Mouse (Mus musculus) MEL (cell line): ENCODE results near the gene Casc3. TPM values are rescaled to one million over a fixed set of nuclear protein-coding genes. Genes with fewer than 3 reads are reported as not detected.

Experiments used
- DNase-seq: peaks from one replicate; pipeline ENCODE4 v3.0.0; 2011; ENCODE audit warnings: low read depth, low spot score
- H3K27ac ChIP-seq: 2 replicates; pipeline ENCODE4 v1.5.1; 2012; ENCODE audit warnings: low read depth, mild to moderate bottlenecking, control low read depth, low read length, moderate library complexity; ENCODE audit not compliant: control insufficient read depth
- H3K27me3 ChIP-seq, 2 experiments: fragments of 150-350 bp in 1 of 2; sonication (generic) in 1 of 2; 2 replicates each; pipeline ENCODE4 v1.6.1; 2012; ENCODE audit warnings: low read length in 2 of 2, mild to moderate bottlenecking in 2 of 2, improper control_type of control experiment in 1 of 2, moderate library complexity in 1 of 2; ENCODE audit not compliant: insufficient read depth in 2 of 2, control insufficient read depth in 1 of 2
- H3K36me3 ChIP-seq, 2 experiments: 2 replicates each; pipeline ENCODE4 v1.6.1; 2012 to 2014; ENCODE audit warnings: low read length in 2 of 2, improper control_type of control experiment in 1 of 2, inconsistent platforms in 1 of 2, mild to moderate bottlenecking in 1 of 2; ENCODE audit not compliant: insufficient read depth in 2 of 2, control insufficient read depth in 1 of 2
- H3K4me1 ChIP-seq, 2 experiments: fragments of 150-350 bp in 1 of 2; sonication (generic) in 1 of 2; 2 replicates each; pipeline ENCODE4 v1.6.1; 2012; ENCODE audit warnings: low read length in 2 of 2, improper control_type of control experiment in 1 of 2, mild to moderate bottlenecking in 1 of 2; ENCODE audit not compliant: insufficient read depth in 2 of 2, control insufficient read depth in 1 of 2
- H3K4me3 ChIP-seq, 2 experiments: fragments of 150-350 bp in 1 of 2; sonication (generic) in 1 of 2; 2 replicates each; pipeline ENCODE4 v1.5.1; 2012; ENCODE audit warnings: low read depth in 2 of 2, low read length in 2 of 2, mild to moderate bottlenecking in 2 of 2, moderate library complexity in 2 of 2, control low read depth in 1 of 2, improper control_type of control experiment in 1 of 2; ENCODE audit not compliant: control insufficient read depth in 1 of 2, insufficient read depth in 1 of 2
- H3K79me2 ChIP-seq: 2 replicates; pipeline ENCODE4 v1.6.1; 2012; ENCODE audit warnings: mild to moderate bottlenecking, low read length, moderate library complexity; ENCODE audit not compliant: control insufficient read depth, poor library complexity, insufficient read depth
- H3K9ac ChIP-seq: 2 replicates; pipeline ENCODE4 v1.6.1; 2012; ENCODE audit warnings: low read depth, mild to moderate bottlenecking, control low read depth, low read length, moderate library complexity; ENCODE audit not compliant: control insufficient read depth, poor library complexity, severe bottlenecking
- H3K9me3 ChIP-seq: fragments of 150-350 bp; sonication (generic); replicated peaks from 2 replicates; pipeline ENCODE4 v1.6.1; 2012; ENCODE audit warnings: mild to moderate bottlenecking, low read length, improper control_type of control experiment, moderate library complexity; ENCODE audit not compliant: insufficient read depth
- CHD1 ChIP-seq: IDR thresholded peaks from 2 replicates; pipeline ENCODE4 v1.6.1; 2012; ENCODE audit warnings: low read depth, mild to moderate bottlenecking, inconsistent platforms, low read length, improper control_type of control experiment
- CHD2 ChIP-seq: IDR thresholded peaks from 2 replicates; pipeline ENCODE4 v1.6.1; 2011; ENCODE audit warnings: low read length, improper control_type of control experiment
- CTCF ChIP-seq, 3 experiments: IDR thresholded peaks in 2 of 3; conservative IDR thresholded peaks in 1 of 3; 2 replicates each; pipeline ENCODE4 v1.5.1; 2011 to 2012; ENCODE audit warnings: low read length in 3 of 3, low read depth in 2 of 3, mild to moderate bottlenecking in 2 of 3, improper control_type of control experiment in 1 of 3, inconsistent platforms in 1 of 3, mixed read lengths in 1 of 3, moderate library complexity in 1 of 3; ENCODE audit not compliant: control insufficient read depth in 1 of 3, insufficient read depth in 1 of 3, poor library complexity in 1 of 3, severe bottlenecking in 1 of 3
- E2F4 ChIP-seq: IDR thresholded peaks from 2 replicates; pipeline ENCODE4 v1.6.1; 2011; ENCODE audit warnings: low read depth, low read length, improper control_type of control experiment, borderline replicate concordance
- ELF1 ChIP-seq: IDR thresholded peaks from 2 replicates; pipeline ENCODE4 v1.6.1; 2014; ENCODE audit warnings: low read depth, mild to moderate bottlenecking, inconsistent platforms, low read length, improper control_type of control experiment, moderate library complexity
- EP300 ChIP-seq, 2 experiments: IDR thresholded peaks; 2 replicates each; pipeline ENCODE4 v1.6.1; 2011; ENCODE audit warnings: improper control_type of control experiment in 2 of 2, low read length in 2 of 2, low read depth in 1 of 2, mild to moderate bottlenecking in 1 of 2
- GABPA ChIP-seq: IDR thresholded peaks from 2 replicates; pipeline ENCODE4 v1.6.1; 2012; ENCODE audit warnings: low read depth, mild to moderate bottlenecking, inconsistent platforms, low read length, improper control_type of control experiment, moderate library complexity
- GATA1 ChIP-seq: IDR thresholded peaks from 2 replicates; pipeline ENCODE4 v1.6.1; 2011; ENCODE audit warnings: low read depth, low read length, improper control_type of control experiment
- HCFC1 ChIP-seq: IDR thresholded peaks from 2 replicates; pipeline ENCODE4 v1.6.1; 2012; ENCODE audit warnings: low read depth, mild to moderate bottlenecking, inconsistent platforms, low read length, improper control_type of control experiment, moderate library complexity
- KAT2A ChIP-seq: conservative IDR thresholded peaks from 2 replicates; pipeline ENCODE4 v1.6.1; 2012; ENCODE audit warnings: low read depth, low read length, improper control_type of control experiment, inconsistent platforms
- MAX ChIP-seq: IDR thresholded peaks from 2 replicates; pipeline ENCODE4 v1.6.1; 2011; ENCODE audit warnings: low read length, improper control_type of control experiment
- MYB ChIP-seq: IDR thresholded peaks from 2 replicates; pipeline ENCODE4 v1.6.1; 2011; ENCODE audit warnings: mild to moderate bottlenecking, low read depth, low read length, improper control_type of control experiment
- MYC ChIP-seq: IDR thresholded peaks from 2 replicates; pipeline ENCODE4 v1.6.1; 2011; ENCODE audit warnings: low read depth, mild to moderate bottlenecking, low read length, improper control_type of control experiment, moderate library complexity
- POLR2A ChIP-seq, 2 experiments: IDR thresholded peaks; 2 replicates each; pipeline ENCODE4 v1.6.1; 2011 to 2012; ENCODE audit warnings: low read length in 2 of 2, mild to moderate bottlenecking in 2 of 2, control low read depth in 1 of 2, improper control_type of control experiment in 1 of 2, low read depth in 1 of 2, moderate library complexity in 1 of 2; ENCODE audit not compliant: control insufficient read depth in 1 of 2, insufficient read depth in 1 of 2, poor library complexity in 1 of 2
- POLR2AphosphoS2 ChIP-seq: IDR thresholded peaks from 2 replicates; pipeline ENCODE4 v1.6.1; 2011; ENCODE audit warnings: low read length, improper control_type of control experiment
- POLR2AphosphoS5 ChIP-seq: IDR thresholded peaks from 2 replicates; pipeline ENCODE4 v1.6.1; 2012; ENCODE audit warnings: low read depth, borderline replicate concordance, mild to moderate bottlenecking, inconsistent platforms, low read length, moderate library complexity, mixed read lengths
- RCOR1 ChIP-seq: IDR thresholded peaks from 2 replicates; pipeline ENCODE4 v1.6.1; 2012; ENCODE audit warnings: low read depth, mild to moderate bottlenecking, inconsistent platforms, low read length, improper control_type of control experiment
- SIN3A ChIP-seq: IDR thresholded peaks from 2 replicates; pipeline ENCODE4 v1.6.1; 2012; ENCODE audit warnings: low read length, improper control_type of control experiment, inconsistent platforms
- SMC3 ChIP-seq: IDR thresholded peaks from 2 replicates; pipeline ENCODE4 v1.6.1; 2011; ENCODE audit warnings: low read depth, low read length, improper control_type of control experiment
- TAL1 ChIP-seq: IDR thresholded peaks from 2 replicates; pipeline ENCODE4 v1.6.1; 2012; ENCODE audit warnings: mild to moderate bottlenecking, inconsistent platforms, low read length, moderate library complexity, mixed read lengths
- TBP ChIP-seq: IDR thresholded peaks from 2 replicates; pipeline ENCODE4 v1.8.0; 2011; ENCODE audit warnings: low read depth, low read length, improper control_type of control experiment
- UBTF ChIP-seq: IDR thresholded peaks from 2 replicates; pipeline ENCODE4 v1.6.1; 2012; ENCODE audit warnings: low read depth, mild to moderate bottlenecking, inconsistent platforms, low read length, improper control_type of control experiment, moderate library complexity, borderline replicate concordance; ENCODE audit not compliant: insufficient read depth
- USF1 ChIP-seq: IDR thresholded peaks from 2 replicates; pipeline ENCODE4 v1.6.1; 2014; ENCODE audit warnings: low read depth, mild to moderate bottlenecking, inconsistent platforms, low read length, improper control_type of control experiment, moderate library complexity
- ZC3H11A ChIP-seq: IDR thresholded peaks from 2 replicates; pipeline ENCODE4 v1.6.1; 2012; ENCODE audit warnings: low read depth, mild to moderate bottlenecking, inconsistent platforms, low read length, improper control_type of control experiment
- polyA plus RNA-seq, 2 experiments: library from polyadenylated mRNA; stranded (reverse) in 1 of 2; unstranded in 1 of 2; fragments of >175 nt in 1 of 2; fragments of >200 nt in 1 of 2; gene quantifications; 2 replicates each; pipeline versions ENCODE4 v1.2.1 to v1.2.4; 2012; ENCODE audit warnings: low replicate concordance in 2 of 2, low read depth in 1 of 2; ENCODE audit not compliant: insufficient read length in 2 of 2, insufficient read depth in 1 of 2, missing spikeins in 1 of 2
- total RNA-seq: library from RNA; depleted of rRNA; stranded (reverse); fragments of 300-350 nt; gene quantifications from 2 replicates; pipeline ENCODE4 v1.2.3, GENCODE M21; 2012

The Casc3 gene
- total and polyA plus RNA-seq, 3 experiments = 18.2 to 61.0 (median 58.6) TPM

DNA sequence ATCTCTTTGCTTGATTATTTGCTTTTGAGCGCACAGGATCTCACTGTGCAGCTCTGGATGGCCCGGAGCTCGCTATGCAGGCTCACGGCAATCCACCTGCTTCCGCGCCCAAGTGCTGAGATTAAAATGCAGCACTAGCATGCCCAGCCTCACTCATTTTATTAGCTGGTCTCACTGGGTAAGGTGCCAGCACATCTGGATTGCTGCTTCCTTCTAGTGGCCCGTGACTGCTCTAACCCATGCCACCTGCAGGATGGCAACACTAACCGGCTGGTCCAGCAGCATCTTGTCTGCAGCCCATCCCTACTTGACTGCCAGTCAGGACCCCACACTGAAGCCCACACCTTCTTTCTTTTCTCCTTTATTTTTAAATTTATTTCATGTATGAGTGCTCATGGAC is 49.4 kb downstream of the Casc3 start:
- TF ChIP-seq POLR2AphosphoS2 (no peak), MYC (no peak), SIN3A (no peak), E2F4 (no peak), TBP (no peak), SMC3 (no peak), CTCF (IDR thresholded peaks at IDR 0.05 in 2 of 3, conservative IDR thresholded peaks at IDR 0.05 in 1 of 3; ENCODE audit: control insufficient read depth in 1 of 3, insufficient read depth in 1 of 3, low read depth in 2 of 3, low read length in 3 of 3, poor library complexity in 1 of 3, severe bottlenecking in 1 of 3) (no peak), HCFC1 (no peak), KAT2A (no peak), MYB (no peak), CHD1 (no peak), CHD2 (no peak), POLR2A (IDR thresholded peaks at IDR 0.05; ENCODE audit: control insufficient read depth in 1 of 2, insufficient read depth in 1 of 2, low read depth in 1 of 2, low read length in 2 of 2, poor library complexity in 1 of 2) (no peak), MAX (no peak), EP300 (IDR thresholded peaks at IDR 0.05; ENCODE audit: low read depth in 1 of 2, low read length in 2 of 2) (no peak), GATA1 (no peak), USF1 (no peak), ELF1 (no peak), RCOR1 (no peak)
- Histone ChIP-seq H3K4me3 (no peak overlapping the region), H3K27me3 (no peaks in the 10 kb centered on the region), H3K36me3 (no peaks in the 10 kb centered on the region; a peak in 1 of 4 replicates), H3K27ac (no peak overlapping the region), H3K9ac (no peak overlapping the region), H3K9me3 (no peaks in the 10 kb centered on the region), H3K4me1 (peaks cover 2 to 5% of the 10 kb centered on the region in 2 experiments; a peak in 2 of 4 replicates), H3K79me2 (peaks cover 2% of the 10 kb centered on the region; the same call in 1 of the 2 replicates)
- DNase-seq = no peak

GRCm38 (mm10) chr11:98854659-98855058 is 50.0 kb downstream of the Casc3 start:
- H3K27me3 ChIP-seq = no peaks in the 10 kb centered on the region
- TF ChIP-seq EP300 (IDR thresholded peaks at IDR 0.05; ENCODE audit: low read depth in 1 of 2, low read length in 2 of 2) (no peak), TAL1 (no peak), ZC3H11A (no peak), UBTF (no peak), POLR2AphosphoS5 (no peak), POLR2A (IDR thresholded peaks at IDR 0.05; ENCODE audit: control insufficient read depth in 1 of 2, insufficient read depth in 1 of 2, low read depth in 1 of 2, low read length in 2 of 2, poor library complexity in 1 of 2) (no peak), GABPA (no peak), POLR2AphosphoS2 (no peak), CTCF (IDR thresholded peaks at IDR 0.05 in 2 of 3, conservative IDR thresholded peaks at IDR 0.05 in 1 of 3; ENCODE audit: control insufficient read depth in 1 of 3, insufficient read depth in 1 of 3, low read depth in 2 of 3, low read length in 3 of 3, poor library complexity in 1 of 3, severe bottlenecking in 1 of 3) (no peak)
- peaks cover 0 to 2% of the 10 kb centered on the region in 2 experiments; a peak in 1 of 4 replicates for H3K36me3 ChIP-seq

More at GRCm38 (mm10) chr11:98854659-98855058, 50.0 kb downstream of the Casc3 start:
- H3K9ac ChIP-seq = no peak overlapping the region
- H3K4me1 ChIP-seq = peaks cover 2 to 5% of the 10 kb centered on the region in 2 experiments; a peak in 2 of 4 replicates
- no peak for DNase-seq
- peaks cover 2% of the 10 kb centered on the region; the same call in 1 of the 2 replicates for H3K79me2 ChIP-seq
- H3K4me3 ChIP-seq = no peak overlapping the region
- no peak overlapping the region for H3K27ac ChIP-seq
- H3K9me3 ChIP-seq = no peaks in the 10 kb centered on the region
